Mouse (Mus musculus) heart, embryonic 10.5 days (tissue): Measurements from ENCODE around the gene Gm7942. TPM values are rescaled to one million over a fixed set of nuclear protein-coding genes. Genes with fewer than 3 reads are reported as not detected.
"Not testable (repeated sequence)": the region's sequence is repeated elsewhere in the genome, so short reads cannot be mapped to it uniquely, and the experiment has no call there.

Source experiments
- DNase-seq: peaks from one replicate; pipeline ENCODE4 v3.0.0-alpha.2; 2017; ENCODE audit warnings: low spot score
- H3K27ac ChIP-seq: fragments of 300-500 bp; sonication (generic); 2 replicates; pipeline ENCODE4 v1.5.1; 2016; ENCODE audit warnings: mild to moderate bottlenecking
- H3K27me3 ChIP-seq: fragments of 300-500 bp; sonication (generic); 2 replicates; pipeline ENCODE4 v1.6.1; 2016; ENCODE audit warnings: mild to moderate bottlenecking; ENCODE audit not compliant: poor library complexity, insufficient read depth, severe bottlenecking
- H3K36me3 ChIP-seq: fragments of 300-500 bp; sonication (generic); 2 replicates; pipeline ENCODE4 v1.6.1; 2016; ENCODE audit warnings: mild to moderate bottlenecking, moderate library complexity
- H3K4me1 ChIP-seq: fragments of 300-500 bp; sonication (generic); 2 replicates; pipeline ENCODE4 v1.6.1; 2016; ENCODE audit warnings: mild to moderate bottlenecking
- H3K4me3 ChIP-seq: fragments of 300-500 bp; sonication (generic); 2 replicates; pipeline ENCODE4 v1.5.1; 2016; ENCODE audit warnings: mild to moderate bottlenecking, moderate library complexity
- H3K9me3 ChIP-seq: fragments of 300-500 bp; sonication (generic); 2 replicates; pipeline ENCODE4 v1.6.1; 2016; ENCODE audit warnings: mild to moderate bottlenecking, moderate library complexity
- WGBS: fragments of 180-500 bp; shearing (Covaris S2); methylation state at CpG from one replicate; pipeline ENCODE4 v1.1.7; 2016; 5-methylcytosine and 5-hydroxymethylcytosine counted together
- polyA plus RNA-seq: library from polyadenylated mRNA; unstranded; fragments of >200 nt; fragmentation: Nextera tagmentation; extraction: Ambion mirVana; gene quantifications from 2 replicates; pipeline ENCODE4 v1.2.1, GENCODE M21; 2016

Gm7942 gene
- not detected in 2 replicates for polyA plus RNA-seq

DNA sequence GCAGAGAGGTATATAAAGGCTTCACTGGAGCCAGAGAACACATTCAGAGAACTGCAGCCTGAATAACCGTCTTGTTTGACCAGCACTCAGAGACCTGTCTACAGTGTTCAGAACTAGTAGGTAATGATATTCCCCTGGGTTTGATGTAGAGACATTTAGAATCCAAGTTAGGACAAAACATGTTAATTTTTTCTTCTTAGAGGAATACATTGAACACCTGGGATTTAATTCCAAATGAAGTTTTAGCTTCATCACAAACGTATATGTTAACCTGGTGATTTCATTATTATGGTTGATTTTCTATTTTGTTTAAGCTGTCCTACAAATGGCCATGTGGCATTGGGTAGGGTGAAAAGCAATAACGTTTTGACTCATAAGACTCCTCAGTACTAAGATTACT, at the start of gene Gm7942:
Gm7942 (plus strand) TSS at position 301 of the 400 bp plus-strand sequence.
- not testable (repeated sequence) for H3K4me1 ChIP-seq, H3K9me3 ChIP-seq, H3K27me3 ChIP-seq, DNase-seq, H3K4me3 ChIP-seq, H3K27ac ChIP-seq, H3K36me3 ChIP-seq
- WGBS = no CpG with 5 or more reads among the region's 3 CpGs

Other genes with a start within 250 kb of the Gm7942 start
- gene Gm3183, start 241.5 kb upstream of the Gm7942 start, polyA plus RNA-seq = not detected in 2 replicates
- not detected in 2 replicates for gene Gm6367, start 118.3 kb upstream of the Gm7942 start, polyA plus RNA-seq
- gene Gm16513, start 75.7 kb downstream of the Gm7942 start, polyA plus RNA-seq = not detected in 2 replicates
- gene Gm10424, start 165.8 kb downstream of the Gm7942 start, polyA plus RNA-seq = not detected in 2 replicates
- gene Gm3259, start 199.0 kb downstream of the Gm7942 start, polyA plus RNA-seq = not detected in 2 replicates